In the genomic region with DNA sequence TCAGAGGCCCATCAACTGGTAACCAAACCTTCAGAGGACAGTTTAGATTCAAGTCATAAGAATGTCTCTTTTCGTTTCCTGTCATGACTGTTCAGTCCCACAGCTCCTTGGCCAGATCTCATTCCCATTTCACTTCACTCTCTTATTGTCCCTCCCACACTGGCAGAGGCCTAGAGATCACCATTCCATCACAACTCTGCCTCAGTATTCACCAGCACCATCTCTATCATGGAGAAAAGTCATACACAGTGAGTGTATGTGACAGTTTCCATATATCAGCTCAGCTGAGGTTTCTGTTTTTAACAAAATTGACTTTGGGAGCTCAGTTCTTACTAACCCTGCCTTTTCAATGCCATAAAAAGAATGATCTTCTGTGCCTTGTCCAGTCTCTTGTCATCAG, we compare ENCODE assay signal across 19 mouse cellular contexts.
A peak's percentile ranks its signal among the peaks of the same experiment; 100 is the strongest.
DNase-seq lines count a peak whose midpoint lies in the region; ATAC-seq and TF ChIP-seq lines count a peak whose summit lies in the region.
"Had no signal": no experiment of that assay in that cellular context is flagged by ENCODE, and none has a peak within 500 bp of the region (broad histone marks: within the 10 kb centered on the region; RNA-seq: fewer than 3 reads in every experiment).

No protein-coding gene starts in this region.

- no peaks in the 10 kb centered on the region for H3K27me3 ChIP-seq in lung, embryonic 14.5 days (ENCODE audit: insufficient read depth, low read length)
- H3K27me3 ChIP-seq in lung, embryonic 16.5 days (ENCODE audit: control insufficient read depth, insufficient read depth, low read depth, low read length): no peaks in the 10 kb centered on the region
- H3K27me3 ChIP-seq: CH12.LX, Patski had no signal

- ATAC-seq in lung, embryonic 14.5 days (ENCODE audit: insufficient read depth): peak; percentile 68; the same call in 1 of the 2 replicates
- ATAC-seq in lung, embryonic 16.5 days (ENCODE audit: low read depth): peak; percentile 73
- ATAC-seq: activated CD4-positive, CD25-positive, alpha-beta regulatory T cell, adult 4 months; CD4-positive, CD25-positive, alpha-beta regulatory T cell, adult 4 months; Patski had no signal

- no peak overlapping the region for H3K27ac ChIP-seq in lung, embryonic 14.5 days (ENCODE audit: low read depth)
- H3K27ac ChIP-seq in lung, embryonic 16.5 days (ENCODE audit: low read length): no peak overlapping the region

- DNase-seq in lung, embryonic 14.5 days: peak; percentile 19
- no peak for DNase-seq in lung, postnatal 14 days
- DNase-seq in lung, adult 18-20 months: no peak
- DNase-seq: adrenal gland, adult 2 months; adrenal gland, adult 8-10 months; adrenal gland, postnatal 10 days; adrenal gland, postnatal 14 days; adrenal gland, postnatal 25 days; adrenal gland, postnatal 36 days; B cell, adult 2 months; cerebellum, adult 11 months; cerebellum, adult 11-12 months; cerebellum, adult 18-20 months had no signal

- no peak overlapping the region for H3K4me3 ChIP-seq in lung, embryonic 14.5 days (ENCODE audit: low read depth, low read length)
- no peak overlapping the region for H3K4me3 ChIP-seq in lung, embryonic 16.5 days (ENCODE audit: low read length)

- H3K9me3 ChIP-seq in lung, embryonic 14.5 days (ENCODE audit: low read depth, low read length): no peaks in the 10 kb centered on the region
- no peaks in the 10 kb centered on the region for H3K9me3 ChIP-seq in lung, embryonic 16.5 days (ENCODE audit: control insufficient read depth, low read length)
- H3K9me3 ChIP-seq: G1E had no signal

- H3K36me3 ChIP-seq in lung, embryonic 14.5 days (ENCODE audit: insufficient read depth): no peaks in the 10 kb centered on the region
- H3K36me3 ChIP-seq in lung, embryonic 16.5 days (ENCODE audit: control insufficient read depth, insufficient read depth, low read length): no peaks in the 10 kb centered on the region
- H3K36me3 ChIP-seq: G1E had no signal

- no peaks in the 10 kb centered on the region for H3K4me1 ChIP-seq in lung, embryonic 14.5 days (ENCODE audit: insufficient read depth)
- H3K4me1 ChIP-seq in lung, embryonic 16.5 days (replicated peaks; ENCODE audit: control insufficient read depth, insufficient read depth, low read length): no peaks in the 10 kb centered on the region

- no peak overlapping the region for H3K9ac ChIP-seq in lung, embryonic 14.5 days
- H3K9ac ChIP-seq in lung, embryonic 16.5 days (ENCODE audit: low read length): no peak overlapping the region

- 56% methylated on average over 1 of the region's 1 CpGs for WGBS in lung, embryonic 14.5 days
- 59% methylated on average over 1 of the region's 1 CpGs for WGBS in lung, embryonic 16.5 days

- no peak for TF ChIP-seq CTCF in lung, embryonic 14.5 days (IDR thresholded peaks at IDR 0.05; ENCODE audit: low read depth)

- no peak overlapping the region for H3K4me2 ChIP-seq in lung, embryonic 14.5 days
- H3K4me2 ChIP-seq in lung, embryonic 16.5 days (ENCODE audit: low read depth, low read length): no peak overlapping the region
